Mouse (Mus musculus) C2C12 (cell line): ENCODE results near the gene Rptor.
A peak's percentile ranks its signal among the peaks of the same experiment; 100 is the strongest.

ENCODE experiments used
- CTCF ChIP-seq: IDR thresholded peaks from one replicate; pipeline ENCODE4 v1.5.1; 2011; ENCODE audit not compliant: control insufficient read depth, insufficient read depth, insufficient read length
- MAX ChIP-seq: IDR thresholded peaks from one replicate; pipeline ENCODE4 v1.6.1; 2011; ENCODE audit warnings: mild to moderate bottlenecking, control low read depth
- MYOD1 ChIP-seq: IDR thresholded peaks from one replicate; pipeline ENCODE4 v1.6.1; 2011; ENCODE audit warnings: low read depth; ENCODE audit not compliant: control insufficient read depth, insufficient read length
- USF1 ChIP-seq: IDR thresholded peaks from one replicate; pipeline ENCODE4 v1.6.1; 2011; ENCODE audit warnings: low read depth, mild to moderate bottlenecking, control low read depth, moderate library complexity

- no peak for TF ChIP-seq CTCF
- peak; percentile 99 for TF ChIP-seq MAX
- TF ChIP-seq MYOD1: no peak
- peak; percentile 72 for TF ChIP-seq USF1
Measured at GRCm38 (mm10) chr11:119863421-119863821, 260.7 kb downstream of the Rptor start.
